Comparison of ENCODE assay signal across 20 mouse cellular contexts in the genomic region with DNA sequence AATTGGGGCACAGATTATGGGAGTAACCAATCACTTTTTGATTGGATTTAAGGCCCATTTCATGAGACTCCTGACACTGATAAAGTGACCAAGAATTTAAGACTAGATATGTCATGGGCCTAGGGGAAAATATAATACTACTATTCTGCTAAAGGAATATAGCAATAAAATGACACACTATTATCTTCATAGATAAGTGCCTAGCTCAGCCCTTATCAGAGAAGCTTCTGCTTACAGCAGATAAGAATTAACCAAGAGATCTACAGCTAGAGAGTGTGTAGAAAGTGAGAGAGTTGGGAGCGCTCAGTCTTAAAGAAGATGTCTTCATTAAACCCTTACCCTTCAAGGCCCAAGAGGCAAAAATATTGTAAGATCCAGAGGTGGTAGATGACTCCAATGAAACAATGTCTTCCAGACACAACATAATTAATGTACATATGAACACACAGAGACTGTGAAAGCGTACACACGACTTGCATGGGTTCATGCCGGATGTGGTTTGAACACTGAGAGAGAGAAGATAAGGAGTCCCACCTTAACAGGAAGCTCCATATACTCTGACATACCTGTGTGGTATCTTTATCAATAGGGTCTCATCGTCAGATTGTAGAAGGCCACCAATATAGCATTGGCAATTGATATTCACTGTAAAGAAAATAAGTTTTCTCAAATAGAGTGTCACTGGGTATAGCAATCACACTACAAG.
DNase-seq lines count a peak whose midpoint lies in the region; ATAC-seq and TF ChIP-seq lines count a peak whose summit lies in the region.
"Had no signal": no experiment of that assay in that cellular context is flagged by ENCODE, and none has a peak within 500 bp of the region (broad histone marks: within the 10 kb centered on the region; RNA-seq: fewer than 3 reads in every experiment).

No protein-coding gene starts in this region.

- DNase-seq in 416B (ENCODE audit: low read depth) (peak; percentile 26), G1E (ENCODE audit: low spot score) (no peak)
- no peak for DNase-seq in testis, postnatal 10 days (ENCODE audit: low spot score)
- DNase-seq: adrenal gland, adult 2 months; adrenal gland, adult 8-10 months; adrenal gland, postnatal 10 days; adrenal gland, postnatal 14 days; adrenal gland, postnatal 25 days; adrenal gland, postnatal 36 days; B cell, adult 2 months; cerebellum, adult 11 months; cerebellum, adult 11-12 months; cerebellum, adult 18-20 months; cerebellum, adult 2 months; cerebellum, adult 8-10 months had no signal

- H3K9ac ChIP-seq in intestine, postnatal 0 days (ENCODE audit: low read depth, low read length), result no peak overlapping the region

- H3K4me3 ChIP-seq in G1E (ENCODE audit: low read depth, low read length), result no peak overlapping the region
- H3K4me3 ChIP-seq in intestine, postnatal 0 days (ENCODE audit: low read depth, low read length), result no peak overlapping the region

- TF ChIP-seq CTCF in G1E (IDR thresholded peaks at IDR 0.05; ENCODE audit: low read depth, low read length), result no peak
- TF ChIP-seq CTCF in intestine, postnatal 0 days (IDR thresholded peaks at IDR 0.05; ENCODE audit: low read depth), result no peak

- no peak overlapping the region for H3K4me2 ChIP-seq in intestine, postnatal 0 days (replicated peaks; ENCODE audit: low read depth)

- peak; percentile 94 for ATAC-seq in G1E (ENCODE audit: extremely low read depth, insufficient number of reproducible peaks, low FRiP score, poor library complexity, severe bottlenecking)
- ATAC-seq in intestine, postnatal 0 days, result no peak
- ATAC-seq: activated CD4-positive, CD25-positive, alpha-beta regulatory T cell, adult 4 months; CD4-positive, CD25-positive, alpha-beta regulatory T cell, adult 4 months; Patski had no signal

- H3K27me3 ChIP-seq in G1E (ENCODE audit: insufficient read depth, low read length), result peaks cover 12% of the 10 kb centered on the region
- no peaks in the 10 kb centered on the region for H3K27me3 ChIP-seq in intestine, postnatal 0 days (replicated peaks; ENCODE audit: control insufficient read depth, insufficient read depth, low read length)
- H3K27me3 ChIP-seq: CH12.LX, Patski had no signal

- H3K9me3 ChIP-seq in G1E (replicated peaks), result no peaks in the 10 kb centered on the region
- no peaks in the 10 kb centered on the region for H3K9me3 ChIP-seq in intestine, postnatal 0 days (ENCODE audit: control insufficient read depth)

- no peak overlapping the region for H3K27ac ChIP-seq in intestine, postnatal 0 days (ENCODE audit: low read depth, low read length)

- no peaks in the 10 kb centered on the region for H3K36me3 ChIP-seq in G1E (replicated peaks)
- no peaks in the 10 kb centered on the region for H3K36me3 ChIP-seq in intestine, postnatal 0 days (ENCODE audit: control insufficient read depth, insufficient read depth)

- peaks cover 37% of the 10 kb centered on the region for H3K4me1 ChIP-seq in G1E (ENCODE audit: insufficient read depth, low read depth, low read length)
- no peaks in the 10 kb centered on the region for H3K4me1 ChIP-seq in intestine, postnatal 0 days (replicated peaks; ENCODE audit: control insufficient read depth, insufficient read depth, low read length)

- 91% methylated on average over 5 of the region's 5 CpGs for WGBS in intestine, postnatal 0 days
